In genomic region chr5:33716467-33716866, GRCm38 (mm10) we compare ENCODE assay signal across 14 mouse cellular contexts. TPM values are rescaled to one million over a fixed set of nuclear protein-coding genes. Genes with fewer than 3 reads are reported as not detected.
DNase-seq lines count a peak whose midpoint lies in the region; ATAC-seq and TF ChIP-seq lines count a peak whose summit lies in the region.
"Had no signal": no experiment of that assay in that cellular context is flagged by ENCODE, and none has a peak within 500 bp of the region (broad histone marks: within the 10 kb centered on the region; RNA-seq: fewer than 3 reads in every experiment).

No protein-coding gene starts in this region.

- H3K27ac ChIP-seq in hindbrain, postnatal 0 days: no peak overlapping the region
- H3K27ac ChIP-seq in hindbrain, embryonic 16.5 days (ENCODE audit: low read depth, low read length): no peak overlapping the region
- peak overlapping the region; percentile 71 for H3K27ac ChIP-seq in embryonic facial prominence, embryonic 15.5 days (replicated peaks)
- H3K27ac ChIP-seq in stomach, embryonic 15.5 days: peak overlapping the region; percentile 31; the same call in 1 of the 2 replicates
- H3K27ac ChIP-seq: neural tube, embryonic 15.5 days had no signal

- H3K27me3 ChIP-seq in hindbrain, postnatal 0 days (ENCODE audit: insufficient read depth, low read length): no peaks in the 10 kb centered on the region
- no peaks in the 10 kb centered on the region; the same call in 1 of the 2 replicates for H3K27me3 ChIP-seq in hindbrain, embryonic 16.5 days (replicated peaks; ENCODE audit: control insufficient read depth, insufficient read depth, low read length)
- no peaks in the 10 kb centered on the region; the same call in 1 of the 2 replicates for H3K27me3 ChIP-seq in embryonic facial prominence, embryonic 15.5 days
- H3K27me3 ChIP-seq in stomach, embryonic 15.5 days (replicated peaks): no peaks in the 10 kb centered on the region

- H3K36me3 ChIP-seq in hindbrain, postnatal 0 days (ENCODE audit: insufficient read depth, low read length): no peaks in the 10 kb centered on the region
- no peaks in the 10 kb centered on the region for H3K36me3 ChIP-seq in hindbrain, embryonic 16.5 days (ENCODE audit: control insufficient read depth, insufficient read depth, low read length)
- H3K36me3 ChIP-seq in embryonic facial prominence, embryonic 15.5 days: no peaks in the 10 kb centered on the region
- H3K36me3 ChIP-seq in stomach, embryonic 15.5 days: no peaks in the 10 kb centered on the region
- H3K36me3 ChIP-seq: neural tube, embryonic 15.5 days had no signal

- H3K4me2 ChIP-seq in hindbrain, postnatal 0 days (ENCODE audit: low read depth, low read length): no peak overlapping the region
- H3K4me2 ChIP-seq in hindbrain, embryonic 16.5 days (ENCODE audit: low read length): no peak overlapping the region
- H3K4me2 ChIP-seq in embryonic facial prominence, embryonic 15.5 days (replicated peaks): no peak overlapping the region
- no peak overlapping the region for H3K4me2 ChIP-seq in stomach, embryonic 15.5 days
- H3K4me2 ChIP-seq: neural tube, embryonic 15.5 days had no signal

- no peak overlapping the region for H3K9ac ChIP-seq in hindbrain, postnatal 0 days (replicated peaks; ENCODE audit: low read length)
- no peak overlapping the region for H3K9ac ChIP-seq in hindbrain, embryonic 16.5 days (ENCODE audit: low read depth, low read length)
- no peak overlapping the region for H3K9ac ChIP-seq in embryonic facial prominence, embryonic 15.5 days
- no peak overlapping the region for H3K9ac ChIP-seq in stomach, embryonic 15.5 days
- H3K9ac ChIP-seq: neural tube, embryonic 15.5 days had no signal

- TF ChIP-seq CTCF in hindbrain, postnatal 0 days (IDR thresholded peaks at IDR 0.05; ENCODE audit: low read depth): peak; percentile 40

- no peak for DNase-seq in hindbrain, postnatal 0 days (ENCODE audit: low spot score)
- peak; percentile 9 for DNase-seq in thymus, postnatal 0 days (ENCODE audit: low spot score)
- no peak for DNase-seq in thymus, postnatal 25 days
- DNase-seq in adrenal gland, adult (ENCODE audit: inconsistent age in 2 of 2, low spot score in 1 of 2): no peak
- no peak for DNase-seq in retina, embryonic 14.5 days (ENCODE audit: low spot score)
- DNase-seq: cerebellum, adult 18-20 months; kidney, adult 18-20 months; layer of hippocampus, adult 9-11 months; right cerebral cortex, postnatal 25 days had no signal

- no peaks in the 10 kb centered on the region for H3K4me1 ChIP-seq in hindbrain, postnatal 0 days (ENCODE audit: insufficient read depth, low read length)
- H3K4me1 ChIP-seq in hindbrain, embryonic 16.5 days (ENCODE audit: control insufficient read depth, insufficient read depth, low read depth, low read length): peaks cover 2% of the 10 kb centered on the region; the same call in 1 of the 2 replicates
- peaks cover 35% of the 10 kb centered on the region for H3K4me1 ChIP-seq in embryonic facial prominence, embryonic 15.5 days
- H3K4me1 ChIP-seq in stomach, embryonic 15.5 days: peaks cover 11% of the 10 kb centered on the region

- no peak for ATAC-seq in hindbrain, postnatal 0 days
- ATAC-seq in hindbrain, embryonic 16.5 days: no peak
- ATAC-seq in embryonic facial prominence, embryonic 15.5 days (ENCODE audit: insufficient number of reproducible peaks, low FRiP score, low TSS enrichment, low read depth): peak; percentile 64; the same call in 1 of the 2 replicates
- ATAC-seq in stomach, embryonic 15.5 days (ENCODE audit: insufficient read depth, low FRiP score, low read depth): peak; percentile 72
- ATAC-seq: midbrain, embryonic 16.5 days had no signal

- no peak overlapping the region for H3K4me3 ChIP-seq in hindbrain, postnatal 0 days (ENCODE audit: low read length)
- no peak overlapping the region for H3K4me3 ChIP-seq in hindbrain, embryonic 16.5 days (ENCODE audit: low read length)
- H3K4me3 ChIP-seq in embryonic facial prominence, embryonic 15.5 days (replicated peaks): no peak overlapping the region
- H3K4me3 ChIP-seq in stomach, embryonic 15.5 days (replicated peaks): no peak overlapping the region
- H3K4me3 ChIP-seq: neural tube, embryonic 15.5 days had no signal

- H3K9me3 ChIP-seq in hindbrain, postnatal 0 days (ENCODE audit: low read length): no peaks in the 10 kb centered on the region
- no peaks in the 10 kb centered on the region for H3K9me3 ChIP-seq in hindbrain, embryonic 16.5 days (ENCODE audit: control insufficient read depth, low read length)
- H3K9me3 ChIP-seq in embryonic facial prominence, embryonic 15.5 days (replicated peaks): no peaks in the 10 kb centered on the region
- no peaks in the 10 kb centered on the region for H3K9me3 ChIP-seq in stomach, embryonic 15.5 days
- H3K9me3 ChIP-seq: neural tube, embryonic 15.5 days had no signal

- WGBS in hindbrain, postnatal 0 days: 84% methylated on average over 6 of the region's 6 CpGs
- 85% methylated on average over 6 of the region's 6 CpGs for WGBS in hindbrain, embryonic 16.5 days
- 63% methylated on average over 6 of the region's 6 CpGs for WGBS in embryonic facial prominence, embryonic 15.5 days
- 73% methylated on average over 6 of the region's 6 CpGs for WGBS in stomach, embryonic 15.5 days

RNA-seq across cellular contexts. Expression of gene Fgfr3, which starts 5.0 kb away (rescaled TPM):
- 147 and 148 TPM in 2 replicates for total RNA-seq in hindbrain, postnatal 0 days (2014; rRNA removed)
- polyA plus RNA-seq in hindbrain, postnatal 0 days (2015; fragmentation: Nextera tagmentation; extraction: Ambion mirVana): 43.5 and 52.1 TPM in 2 replicates
- 45.9 and 48.2 TPM in 2 replicates for polyA plus RNA-seq in hindbrain, embryonic 16.5 days (2015; fragmentation: Nextera tagmentation; extraction: Ambion mirVana)
- 0.67 and 0.73 TPM in 2 replicates for polyA plus RNA-seq in thymus, postnatal 0 days (2015; fragmentation: Nextera tagmentation; extraction: Ambion mirVana)
- 32.0 and 34.6 TPM in 2 replicates for polyA plus RNA-seq in embryonic facial prominence, embryonic 15.5 days (2015; fragmentation: Nextera tagmentation; extraction: Ambion mirVana)
- polyA plus RNA-seq in stomach, embryonic 15.5 days (2015; fragmentation: Nextera tagmentation; extraction: Ambion mirVana): 25.3 and 29.2 TPM in 2 replicates

RNA-seq across cellular contexts. Expression of gene Tmem129, which starts 58.3 kb away (rescaled TPM):
- 36.9 and 39.3 TPM in 2 replicates for total RNA-seq in hindbrain, postnatal 0 days (2014; rRNA removed)
- 22.0 and 23.6 TPM in 2 replicates for polyA plus RNA-seq in hindbrain, postnatal 0 days (2015; fragmentation: Nextera tagmentation; extraction: Ambion mirVana)
- polyA plus RNA-seq in hindbrain, embryonic 16.5 days (2015; fragmentation: Nextera tagmentation; extraction: Ambion mirVana): 32.5 and 35.3 TPM in 2 replicates
- 28.4 and 30.8 TPM in 2 replicates for polyA plus RNA-seq in thymus, postnatal 0 days (2015; fragmentation: Nextera tagmentation; extraction: Ambion mirVana)
- 44.2 and 45.1 TPM in 2 replicates for polyA plus RNA-seq in embryonic facial prominence, embryonic 15.5 days (2015; fragmentation: Nextera tagmentation; extraction: Ambion mirVana)
- 33.7 and 35.6 TPM in 2 replicates for polyA plus RNA-seq in stomach, embryonic 15.5 days (2015; fragmentation: Nextera tagmentation; extraction: Ambion mirVana)

RNA-seq across cellular contexts. Expression of gene Tacc3, which starts 58.5 kb away (rescaled TPM):
- total RNA-seq in hindbrain, postnatal 0 days (2014; rRNA removed): 19.2 and 30.0 TPM in 2 replicates
- polyA plus RNA-seq in hindbrain, postnatal 0 days (2015; fragmentation: Nextera tagmentation; extraction: Ambion mirVana): 39.0 and 49.1 TPM in 2 replicates
- 42.2 and 46.0 TPM in 2 replicates for polyA plus RNA-seq in hindbrain, embryonic 16.5 days (2015; fragmentation: Nextera tagmentation; extraction: Ambion mirVana)
- 195 and 217 TPM in 2 replicates for polyA plus RNA-seq in thymus, postnatal 0 days (2015; fragmentation: Nextera tagmentation; extraction: Ambion mirVana)
- 141 and 146 TPM in 2 replicates for polyA plus RNA-seq in embryonic facial prominence, embryonic 15.5 days (2015; fragmentation: Nextera tagmentation; extraction: Ambion mirVana)
- polyA plus RNA-seq in stomach, embryonic 15.5 days (2015; fragmentation: Nextera tagmentation; extraction: Ambion mirVana): 155 and 165 TPM in 2 replicates

Comparison
In these comparisons a context has a peak if more than half of its experiments do, and no peak if none do; other contexts are left out.
1. ATAC-seq: peak in embryonic facial prominence, embryonic 15.5 days (single experiment) and stomach, embryonic 15.5 days (single experiment); none in hindbrain, postnatal 0 days (single experiment) and hindbrain, embryonic 16.5 days (single experiment).
2. H3K27ac ChIP-seq: peak in embryonic facial prominence, embryonic 15.5 days (single experiment) and stomach, embryonic 15.5 days (single experiment); none in hindbrain, postnatal 0 days (single experiment) and hindbrain, embryonic 16.5 days (single experiment).
3. RNA of gene Fgfr3, which starts 5.0 kb away (polyA plus RNA-seq): 45.9 to 48.2 TPM in hindbrain, embryonic 16.5 days, 43.5 to 52.1 TPM in hindbrain, postnatal 0 days, 32.0 to 34.6 TPM in embryonic facial prominence, embryonic 15.5 days and 25.3 to 29.2 TPM in stomach, embryonic 15.5 days; 0.67 to 0.73 TPM in thymus, postnatal 0 days; every median in the first group is over 10 times any median in the second.